Mouse (Mus musculus) gastrocnemius, postnatal 4 days (tissue): ENCODE data around the gene Oxgr1. TPM values are rescaled to one million over a fixed set of nuclear protein-coding genes. Genes with fewer than 3 reads are reported as not detected.

Experiments
- DNase-seq, 2 experiments: peaks; one replicate each; pipeline ENCODE4 v3.0.0; 2021 to 2022; ENCODE audit warnings: low spot score in 2 of 2, mixed read lengths in 2 of 2
- total RNA-seq, 2 experiments: library from RNA; stranded (reverse); gene quantifications; 2 replicates each; pipeline ENCODE4 v1.2.3; 2021

The Oxgr1 gene
- total RNA-seq, 2 experiments from 2014 or later = not detected

- no peak for DNase-seq
These were observed 61.5 kb downstream of the Oxgr1 start for GRCm38 (mm10) chr14:119980698-119981235.

Other genes starting within 250 kb of the Oxgr1 start
- 100 to 1,000 TPM; 172 to 208 TPM for gene Mbnl2, start 233.2 kb upstream of the Oxgr1 start, total RNA-seq